Mouse (Mus musculus) MEL (cell line): ENCODE measurements at regions not wholly inside any gene's neighbourhood (a gene's known extent, or its start where the extent isn't known, plus 50 kb on each side); places are given as distances from the start of the nearest gene placed in this dataset.

Experiments used
- CTCF ChIP-seq, 3 experiments: IDR thresholded peaks in 2 of 3; conservative IDR thresholded peaks in 1 of 3; 2 replicates each; pipeline ENCODE4 v1.5.1; 2011 to 2012; ENCODE audit warnings: low read length in 3 of 3, low read depth in 2 of 3, mild to moderate bottlenecking in 2 of 3, improper control_type of control experiment in 1 of 3, inconsistent platforms in 1 of 3, mixed read lengths in 1 of 3, moderate library complexity in 1 of 3; ENCODE audit not compliant: control insufficient read depth in 1 of 3, insufficient read depth in 1 of 3, poor library complexity in 1 of 3, severe bottlenecking in 1 of 3
- POLR2A ChIP-seq, 2 experiments: IDR thresholded peaks; 2 replicates each; pipeline ENCODE4 v1.6.1; 2011 to 2012; ENCODE audit warnings: low read length in 2 of 2, mild to moderate bottlenecking in 2 of 2, control low read depth in 1 of 2, improper control_type of control experiment in 1 of 2, low read depth in 1 of 2, moderate library complexity in 1 of 2; ENCODE audit not compliant: control insufficient read depth in 1 of 2, insufficient read depth in 1 of 2, poor library complexity in 1 of 2

- TF ChIP-seq POLR2A (IDR thresholded peaks at IDR 0.05; ENCODE audit: control insufficient read depth in 1 of 2, insufficient read depth in 1 of 2, low read depth in 1 of 2, low read length in 2 of 2, poor library complexity in 1 of 2) (no peak), CTCF (IDR thresholded peaks at IDR 0.05 in 2 of 3, conservative IDR thresholded peaks at IDR 0.05 in 1 of 3; ENCODE audit: control insufficient read depth in 1 of 3, insufficient read depth in 1 of 3, low read depth in 2 of 3, low read length in 3 of 3, poor library complexity in 1 of 3, severe bottlenecking in 1 of 3) (no peak)
These were observed 654.6 kb upstream of the Fam92a start for GRCm38 (mm10) chr4:12826419-12826818.
